Mouse (Mus musculus) layer of hippocampus, adult 18-20 months (tissue): Measurements from ENCODE around the gene Clcnka. TPM values are rescaled to one million over a fixed set of nuclear protein-coding genes. Genes with fewer than 3 reads are reported as not detected.
A peak's percentile ranks its signal among the peaks of the same experiment; 100 is the strongest.

Experiments used
- DNase-seq, 2 experiments: peaks; one replicate each; pipeline ENCODE4 v3.0.0; 2022; ENCODE audit warnings: low spot score in 2 of 2
- total RNA-seq, 2 experiments: library from RNA; stranded (reverse); gene quantifications; 2 replicates each; pipeline ENCODE4 v1.2.3; 2021

The Clcnka gene
- total RNA-seq, 2 experiments from 2014 or later: not detected

- DNase-seq: peak in 1 of 2 experiments; percentile 14
Measured at GRCm38 (mm10) chr4:141385275-141385674, 13.2 kb downstream of the Clcnka start.

- DNase-seq: no peak
Measured at GRCm38 (mm10) chr4:141382406-141382805, 16.1 kb downstream of the Clcnka start.

- no peak for DNase-seq
Measured at GRCm38 (mm10) chr4:141379674-141380073, 18.9 kb downstream of the Clcnka start.

GRCm38 (mm10) chr4:141372426-141372825 is 26.1 kb downstream of the Clcnka start:
- no peak for DNase-seq

- no peak for DNase-seq
Measured at GRCm38 (mm10) chr4:141367997-141368791, 30.3 kb downstream of the Clcnka start, which contains the start of gene Fam131c. TSS of gene Fam131c (plus strand) at chr4:141368220.

GRCm38 (mm10) chr4:141365876-141366275 is 32.6 kb downstream of the Clcnka start:
- no peak for DNase-seq

- no peak for DNase-seq
Measured at GRCm38 (mm10) chr4:141365126-141365525, 33.4 kb downstream of the Clcnka start.

GRCm38 (mm10) chr4:141362937-141363548 is 35.5 kb downstream of the Clcnka start:
- DNase-seq: peak; percentile 53 to 85

GRCm38 (mm10) chr4:141360846-141361245 is 37.7 kb downstream of the Clcnka start:
- peak in 1 of 2 experiments; percentile 11 for DNase-seq

- no peak for DNase-seq
Measured at GRCm38 (mm10) chr4:141359222-141359621, 39.3 kb downstream of the Clcnka start.

GRCm38 (mm10) chr4:141357811-141358210 is 40.7 kb downstream of the Clcnka start:
- DNase-seq: no peak

GRCm38 (mm10) chr4:141353868-141354267 is 44.7 kb downstream of the Clcnka start:
- no peak for DNase-seq

- DNase-seq: no peak
Measured at GRCm38 (mm10) chr4:141352986-141353385, 45.5 kb downstream of the Clcnka start.

- DNase-seq: no peak
Measured at GRCm38 (mm10) chr4:141351972-141352371, 46.6 kb downstream of the Clcnka start.

GRCm38 (mm10) chr4:141350015-141350414 is 48.5 kb downstream of the Clcnka start:
- DNase-seq: no peak

- no peak for DNase-seq
Measured at GRCm38 (mm10) chr4:141348616-141349015, 49.9 kb downstream of the Clcnka start.

- no peak for DNase-seq
Measured at GRCm38 (mm10) chr4:141347365-141347797, 51.1 kb downstream of the Clcnka start.

- no peak for DNase-seq
Measured at GRCm38 (mm10) chr4:141345219-141345618, 53.3 kb downstream of the Clcnka start.

- DNase-seq: no peak
Measured at GRCm38 (mm10) chr4:141343515-141343914, 55.0 kb downstream of the Clcnka start.

GRCm38 (mm10) chr4:141341477-141341876 is 57.0 kb downstream of the Clcnka start:
- no peak for DNase-seq

- no peak for DNase-seq
Measured at GRCm38 (mm10) chr4:141338853-141339252, 59.7 kb downstream of the Clcnka start.

- no peak for DNase-seq
Measured at GRCm38 (mm10) chr4:141337986-141338385, 60.5 kb downstream of the Clcnka start.
